Mouse (Mus musculus): ENCODE measurements around the gene Raver1.

The Raver1 gene

DNA sequence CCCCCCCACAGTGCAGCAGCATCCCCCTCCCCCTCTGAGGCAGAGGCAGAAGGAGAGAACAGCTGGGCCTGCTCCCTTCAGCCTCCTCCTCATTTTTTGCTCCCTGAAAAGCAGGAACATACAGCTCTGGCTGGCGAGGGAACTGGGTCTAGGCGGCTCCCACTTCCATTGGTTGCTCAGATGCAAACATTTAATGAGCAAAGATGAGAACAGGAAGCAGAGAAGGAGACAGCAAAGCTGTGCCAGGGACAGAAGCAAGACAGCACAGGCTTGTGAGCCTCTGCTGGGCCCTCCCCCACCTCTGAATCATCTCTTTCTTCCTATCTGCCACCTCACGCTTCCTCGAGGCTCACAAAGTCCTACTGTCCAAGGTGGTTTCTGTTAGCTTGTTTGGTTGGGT is 50.5 kb downstream of the Raver1 start:
- DNase-seq (ENCODE audit: low spot score in 2 of 2), result no peak

DNA sequence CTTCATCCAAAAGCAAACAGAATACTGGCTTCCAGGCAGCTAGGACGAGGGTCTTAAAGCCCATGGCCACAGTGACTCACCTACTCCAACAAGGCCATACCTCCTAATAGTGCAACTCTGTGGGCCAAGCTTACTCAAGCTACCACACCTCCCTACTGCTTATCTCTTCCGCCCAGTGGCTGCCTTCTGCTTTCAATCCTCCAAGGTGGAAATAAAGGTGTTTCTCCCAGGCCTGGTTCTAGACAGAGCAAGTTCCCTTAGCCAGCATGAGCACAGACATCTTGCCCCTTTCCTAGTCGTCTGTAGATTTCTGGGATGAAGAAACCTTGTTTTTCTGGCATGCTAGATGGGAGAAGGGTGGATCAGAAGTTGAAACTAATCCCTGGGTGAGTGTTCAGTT is 52.0 kb downstream of the Raver1 start:
- no peak for DNase-seq (ENCODE audit: low spot score in 2 of 2)

DNA sequence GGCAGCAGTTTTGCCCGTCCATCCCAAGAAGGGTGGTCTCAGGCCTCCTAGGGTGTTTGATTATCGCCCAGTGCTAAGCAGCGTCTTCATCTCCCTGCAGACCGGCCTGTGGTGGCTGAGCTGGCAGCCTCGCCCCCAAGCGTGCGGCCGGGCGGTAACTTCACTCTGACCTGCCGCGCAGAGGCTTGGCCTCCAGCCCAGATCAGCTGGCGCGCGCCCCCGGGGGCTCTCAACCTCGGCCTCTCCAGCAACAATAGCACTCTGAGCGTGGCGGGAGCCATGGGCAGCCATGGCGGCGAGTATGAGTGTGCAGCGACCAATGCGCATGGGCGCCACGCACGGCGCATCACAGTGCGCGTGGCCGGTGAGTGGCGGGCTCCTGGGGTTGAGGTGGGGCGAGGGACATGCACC is 54.3 kb downstream of the Raver1 start:
- no peak for DNase-seq (ENCODE audit: low spot score in 2 of 2)

DNA sequence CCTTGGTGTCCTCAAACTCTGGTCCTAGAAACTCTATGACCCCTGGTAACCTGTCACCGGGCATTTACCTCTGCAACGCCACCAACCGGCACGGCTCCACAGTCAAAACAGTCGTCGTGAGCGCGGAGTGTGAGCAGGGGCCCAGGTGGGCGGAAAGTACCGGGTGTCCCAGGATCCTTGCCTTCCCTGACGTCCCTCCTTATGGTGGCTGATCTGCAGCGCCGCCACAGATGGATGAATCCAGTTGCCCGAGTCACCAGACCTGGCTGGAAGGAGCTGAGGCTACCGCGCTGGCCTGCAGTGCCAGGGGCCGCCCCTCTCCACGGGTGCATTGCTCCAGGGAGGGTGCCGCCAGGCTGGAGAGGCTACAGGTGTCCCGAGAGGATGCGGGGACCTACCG is 55.1 kb downstream of the Raver1 start:
- DNase-seq (ENCODE audit: low spot score in 2 of 2), result no peak

DNA sequence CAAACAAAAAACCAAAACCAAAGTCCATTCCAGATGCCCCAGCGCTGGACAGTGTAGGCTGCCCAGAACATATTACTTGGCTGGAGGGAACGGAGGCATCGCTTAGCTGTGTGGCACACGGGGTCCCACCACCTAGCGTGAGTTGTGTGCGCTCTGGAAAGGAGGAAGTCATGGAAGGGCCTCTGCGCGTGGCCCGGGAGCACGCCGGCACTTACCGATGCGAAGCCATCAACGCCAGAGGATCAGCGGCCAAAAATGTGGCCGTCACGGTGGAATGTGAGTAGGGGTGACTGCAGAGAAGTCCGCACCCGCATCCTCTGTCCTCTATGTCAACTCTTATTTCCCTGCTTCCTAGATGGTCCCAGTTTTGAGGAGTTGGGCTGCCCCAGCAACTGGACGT is 55.6 kb downstream of the Raver1 start:
- DNase-seq (ENCODE audit: low spot score in 2 of 2), result no peak

DNA sequence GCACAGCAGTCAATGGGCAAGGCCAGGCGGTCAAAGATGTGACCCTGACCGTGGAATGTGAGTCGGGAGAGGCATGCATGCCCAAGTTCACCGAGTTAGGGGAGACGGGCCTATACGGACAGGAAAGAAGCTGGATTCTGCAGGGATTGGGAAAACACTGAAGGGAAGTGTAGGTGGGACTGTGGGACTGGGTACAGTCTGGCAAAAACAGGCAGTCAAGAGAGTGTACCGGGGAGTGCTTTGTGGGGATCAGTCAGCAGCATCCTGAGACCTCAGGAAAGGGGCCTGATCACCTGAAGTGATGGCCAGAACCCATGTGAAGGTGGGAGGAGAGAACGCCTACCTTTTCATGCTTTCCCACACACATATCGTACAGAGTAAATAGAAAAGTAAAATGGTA is 56.2 kb downstream of the Raver1 start:
- no peak for DNase-seq (ENCODE audit: low spot score in 2 of 2)

DNA sequence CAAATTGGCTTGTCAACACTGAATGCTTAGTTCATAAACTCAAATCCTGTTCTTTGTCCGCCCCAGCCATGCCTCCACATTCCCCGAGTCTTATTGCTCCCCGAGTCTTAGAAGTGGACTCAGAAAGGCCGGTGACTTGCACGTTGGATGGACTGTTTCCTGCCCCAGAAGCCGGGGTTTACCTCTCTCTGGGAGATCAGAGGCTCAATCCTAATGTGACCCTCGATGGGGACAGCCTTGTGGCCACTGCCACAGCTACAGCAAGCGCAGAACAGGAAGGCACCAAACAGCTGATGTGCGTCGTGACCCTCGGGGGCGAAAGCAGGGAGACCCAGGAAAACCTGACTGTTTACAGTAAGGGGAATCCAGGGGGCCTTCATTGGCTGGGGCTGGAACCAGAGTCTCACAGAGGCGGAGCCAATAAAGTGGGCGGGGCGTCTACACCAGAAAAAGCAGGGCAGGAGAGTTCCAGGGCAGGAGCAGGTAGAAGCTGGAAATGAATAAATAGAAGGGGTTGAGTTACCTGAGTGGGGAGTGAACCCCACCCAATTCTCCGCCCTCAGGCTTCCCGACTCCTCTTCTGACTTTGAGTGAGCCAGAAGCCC is 57.2 kb downstream of the Raver1 start:
- DNase-seq (ENCODE audit: low spot score in 2 of 2), result no peak

DNA sequence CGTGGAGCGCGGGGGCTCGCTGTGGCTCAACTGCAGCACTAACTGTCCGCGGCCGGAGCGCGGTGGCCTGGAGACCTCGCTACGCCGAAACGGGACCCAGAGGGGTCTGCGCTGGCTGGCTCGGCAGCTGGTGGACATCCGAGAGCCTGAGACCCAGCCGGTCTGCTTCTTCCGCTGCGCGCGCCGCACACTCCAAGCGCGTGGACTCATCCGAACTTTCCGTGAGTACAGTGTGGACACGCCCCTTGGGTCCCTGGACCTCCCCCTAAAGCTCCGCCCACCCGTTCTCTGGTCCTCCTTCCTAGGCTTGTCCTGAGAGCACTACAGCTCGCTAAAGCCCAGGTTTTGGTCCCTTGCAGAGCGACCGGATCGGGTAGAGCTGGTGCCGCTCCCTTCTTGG is 58.7 kb downstream of the Raver1 start:
- peak; percentile 91 to 92 for DNase-seq (ENCODE audit: low spot score in 2 of 2)

DNA sequence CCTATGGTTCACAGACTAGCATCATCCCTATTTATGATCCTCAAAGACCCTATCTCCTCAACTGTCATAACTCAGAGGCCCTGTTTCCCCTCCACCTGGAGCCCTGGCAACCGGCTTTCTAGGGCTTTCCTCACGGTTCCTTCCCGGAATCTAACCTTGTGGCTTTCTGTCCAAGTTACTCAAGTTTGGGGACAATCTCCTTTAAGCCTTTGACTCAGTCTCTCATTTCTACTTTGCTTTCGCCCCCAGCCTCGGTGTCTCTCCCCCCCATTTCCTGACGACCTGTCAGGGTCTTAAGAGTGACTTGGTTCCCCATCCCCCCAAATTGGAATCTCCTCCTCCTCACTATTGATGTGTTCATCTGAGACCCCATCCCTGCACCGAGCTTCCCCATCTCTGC is 59.3 kb downstream of the Raver1 start:
- DNase-seq (ENCODE audit: low spot score in 2 of 2), result no peak

DNA sequence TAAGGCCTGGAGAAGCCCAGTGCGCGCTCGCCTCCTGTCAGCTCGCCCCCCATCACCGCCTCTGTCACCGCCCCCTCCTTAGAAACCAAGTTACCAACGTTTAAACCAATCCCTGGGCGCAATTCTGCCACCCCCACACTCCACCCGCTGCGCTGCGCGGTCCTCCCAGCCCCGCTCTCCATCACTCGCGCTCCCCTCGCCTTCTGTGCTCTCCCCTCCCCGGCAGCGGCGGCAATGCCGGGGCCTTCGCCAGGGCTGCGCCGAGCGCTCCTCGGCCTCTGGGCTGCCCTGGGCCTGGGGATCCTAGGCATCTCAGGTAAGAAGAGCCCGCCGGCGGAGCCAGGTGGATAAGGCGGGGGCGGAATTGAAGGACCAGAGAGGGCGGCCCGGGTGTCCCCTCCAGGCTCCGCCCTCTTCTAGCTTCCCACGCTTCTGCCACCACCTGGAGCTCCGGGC is 59.9 kb downstream of the Raver1 start, which contains the start of gene Icam5:
TSS of gene Icam5 (plus strand) at position 178 of the 456 bp plus-strand sequence.
- DNase-seq (ENCODE audit: low spot score in 2 of 2), result peak in 1 of 2 experiments; percentile 55

DNA sequence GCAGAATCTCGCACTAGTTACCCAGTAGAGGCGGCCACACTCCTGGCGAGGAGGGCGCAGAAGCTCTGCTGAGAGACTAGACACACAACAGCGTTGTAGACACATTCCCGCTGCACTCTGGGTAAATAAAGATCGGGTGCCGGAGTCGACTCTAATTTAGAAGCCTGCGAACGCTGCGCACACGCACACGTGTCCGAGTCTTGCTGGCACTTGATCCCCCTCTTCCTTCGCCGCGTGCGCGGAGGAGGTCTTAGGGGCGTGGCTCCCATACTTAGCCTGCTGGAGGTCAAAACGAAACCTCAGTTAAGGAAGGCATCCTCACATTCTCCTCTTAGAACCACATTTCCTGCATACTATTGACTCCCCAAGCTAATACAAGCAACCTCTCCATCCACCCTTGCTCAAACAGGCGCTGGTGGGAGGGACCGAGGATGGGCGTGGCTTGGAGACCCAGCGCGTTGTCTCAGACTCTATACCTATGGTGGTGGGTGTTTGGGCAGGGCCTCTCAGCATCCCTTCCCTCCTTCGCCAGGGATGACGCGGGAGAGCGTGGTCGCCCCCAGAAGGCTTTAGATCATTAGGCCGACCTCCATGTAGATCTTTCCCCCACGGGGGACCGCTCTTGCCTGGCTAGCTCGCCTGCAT is 60.4 kb downstream of the Raver1 start:
- peak in 1 of 2 experiments; percentile 65 for DNase-seq (ENCODE audit: low spot score in 2 of 2)

DNA sequence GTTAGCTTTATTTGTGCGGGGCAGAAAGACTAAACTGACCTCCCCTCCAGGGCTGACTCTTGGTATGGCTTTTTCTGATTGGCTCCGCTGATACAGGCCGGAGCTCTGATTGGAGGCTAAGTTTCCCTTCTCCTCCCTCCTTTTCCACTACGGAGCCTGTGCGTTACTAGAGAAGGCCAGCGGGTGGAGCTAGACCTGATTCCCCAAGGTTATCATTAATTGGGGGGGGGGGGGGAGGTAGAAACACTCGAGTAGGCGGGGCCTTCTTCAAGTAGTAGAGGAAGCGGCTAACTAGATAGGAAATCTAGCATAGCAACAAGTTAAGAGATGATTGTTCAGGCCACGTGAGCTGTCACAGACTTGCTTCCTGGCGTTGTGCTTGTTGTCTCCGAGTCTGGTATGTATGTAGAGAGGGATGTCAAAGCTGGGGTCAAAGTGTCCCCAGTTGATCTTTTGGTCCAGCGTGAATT is 61.0 kb downstream of the Raver1 start:
- DNase-seq (ENCODE audit: low spot score in 2 of 2), result peak; percentile 92 to 93

DNA sequence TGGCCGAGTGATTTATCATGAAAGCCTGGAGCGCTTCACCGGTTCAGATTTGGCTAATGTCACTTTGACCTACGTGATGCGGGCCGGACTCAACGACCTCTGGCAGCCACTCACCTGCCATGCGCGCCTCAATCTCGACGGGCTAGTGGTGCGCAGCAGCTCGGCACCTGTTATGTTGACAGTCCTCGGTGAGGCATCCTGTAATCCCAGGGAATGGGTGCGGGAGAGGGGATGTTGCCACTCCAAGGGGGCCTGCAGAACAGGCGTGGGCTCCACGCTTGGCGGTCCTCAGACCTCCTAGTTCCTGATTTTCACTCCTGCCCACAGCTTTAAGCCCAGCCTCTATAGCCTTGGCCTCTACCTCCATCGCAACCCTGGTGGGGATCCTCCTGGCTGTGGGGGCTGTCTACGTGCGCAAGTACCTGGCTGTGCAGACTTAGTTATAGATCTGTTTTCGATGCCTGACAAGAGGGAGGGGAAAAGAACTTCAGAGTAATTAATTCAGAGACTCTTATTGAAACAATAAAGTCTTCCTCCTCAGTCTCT is 61.7 kb downstream of the Raver1 start:
- DNase-seq (ENCODE audit: low spot score in 2 of 2), result peak; percentile 44 to 80

DNA sequence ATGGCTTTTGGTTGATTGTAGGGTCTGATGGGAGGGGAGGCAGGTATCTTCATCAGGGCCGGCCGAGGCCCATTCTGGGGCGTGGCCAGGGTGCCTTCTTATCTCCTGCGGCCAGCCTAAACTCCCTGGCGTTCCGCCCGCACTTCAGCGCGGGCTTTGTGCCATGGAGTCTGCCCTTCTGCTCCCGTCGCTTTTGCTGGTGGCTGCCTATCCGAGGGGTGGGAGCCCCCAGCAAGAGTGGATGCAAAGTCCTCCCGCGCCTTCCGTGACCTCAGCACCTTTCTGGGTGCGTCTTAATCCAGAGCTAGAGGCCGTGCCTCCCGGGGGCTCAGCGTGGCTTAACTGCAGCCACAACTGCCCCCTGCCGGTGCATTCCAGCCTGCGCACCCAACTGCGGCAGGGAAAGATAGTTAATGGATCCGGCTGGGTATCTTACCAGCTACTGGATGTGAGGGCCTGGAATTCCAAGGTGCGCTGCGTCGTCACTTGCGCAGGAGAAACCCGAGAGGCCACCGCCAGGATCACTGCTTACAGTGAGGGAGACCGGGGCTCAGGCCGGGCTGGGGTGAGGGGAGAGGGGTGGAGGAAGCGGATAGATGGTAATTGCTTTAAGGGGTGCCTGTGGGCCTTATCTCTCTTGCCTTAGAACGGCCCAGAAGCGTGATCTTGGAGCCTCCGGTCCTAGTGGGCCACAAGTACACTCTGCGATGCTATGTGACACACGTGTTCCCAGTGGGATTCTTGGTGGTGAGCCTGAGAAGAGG is 62.3 kb downstream of the Raver1 start, which contains the start of gene Icam4:
TSS of gene Icam4 (plus strand) at position 83 of the 764 bp plus-strand sequence.
- peak; percentile 89 to 95 for DNase-seq (ENCODE audit: low spot score in 2 of 2)

DNA sequence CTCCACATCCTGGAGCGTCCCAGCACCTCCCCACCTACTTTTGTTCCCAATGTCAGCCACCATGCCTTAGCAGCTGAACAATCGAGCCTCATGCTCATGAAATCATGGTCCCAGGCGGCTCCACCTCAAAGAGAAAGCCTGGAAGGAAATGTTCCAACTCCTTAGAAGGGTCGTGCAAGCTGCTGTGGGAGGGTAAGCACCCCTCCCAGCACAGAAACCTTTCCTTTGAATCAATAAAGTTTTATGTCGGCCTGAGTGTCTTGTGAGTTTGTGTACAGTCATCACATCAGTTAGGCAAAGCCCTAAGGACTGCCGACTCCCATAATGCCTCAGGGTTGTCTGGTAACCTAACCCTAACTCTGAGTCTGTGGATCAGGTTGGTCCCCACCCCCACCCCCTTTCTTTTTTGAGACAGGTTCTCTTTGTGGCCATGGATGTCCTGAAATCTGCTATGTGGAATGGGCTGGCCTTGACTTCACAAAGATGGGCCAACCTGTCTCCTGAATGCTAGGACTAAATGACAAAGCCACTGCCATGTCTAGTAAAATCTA is 63.2 kb downstream of the Raver1 start:
- no peak for DNase-seq (ENCODE audit: low spot score in 2 of 2)

DNA sequence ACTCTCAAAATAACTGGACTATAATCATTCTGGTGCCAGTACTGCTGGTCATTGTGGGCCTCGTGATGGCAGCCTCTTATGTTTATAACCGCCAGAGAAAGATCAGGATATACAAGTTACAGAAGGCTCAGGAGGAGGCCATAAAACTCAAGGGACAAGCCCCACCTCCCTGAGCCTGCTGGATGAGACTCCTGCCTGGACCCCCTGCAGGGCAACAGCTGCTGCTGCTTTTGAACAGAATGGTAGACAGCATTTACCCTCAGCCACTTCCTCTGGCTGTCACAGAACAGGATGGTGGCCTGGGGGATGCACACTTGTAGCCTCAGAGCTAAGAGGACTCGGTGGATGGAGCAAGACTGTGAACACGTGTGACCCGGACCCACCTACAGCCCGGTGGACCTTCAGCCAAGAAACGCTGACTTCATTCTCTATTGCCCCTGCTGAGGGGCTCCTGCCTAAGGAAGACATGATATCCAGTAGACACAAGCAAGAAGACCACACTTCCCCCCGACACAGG is 64.0 kb downstream of the Raver1 start:
- no peak for DNase-seq (ENCODE audit: low spot score in 2 of 2)

DNA sequence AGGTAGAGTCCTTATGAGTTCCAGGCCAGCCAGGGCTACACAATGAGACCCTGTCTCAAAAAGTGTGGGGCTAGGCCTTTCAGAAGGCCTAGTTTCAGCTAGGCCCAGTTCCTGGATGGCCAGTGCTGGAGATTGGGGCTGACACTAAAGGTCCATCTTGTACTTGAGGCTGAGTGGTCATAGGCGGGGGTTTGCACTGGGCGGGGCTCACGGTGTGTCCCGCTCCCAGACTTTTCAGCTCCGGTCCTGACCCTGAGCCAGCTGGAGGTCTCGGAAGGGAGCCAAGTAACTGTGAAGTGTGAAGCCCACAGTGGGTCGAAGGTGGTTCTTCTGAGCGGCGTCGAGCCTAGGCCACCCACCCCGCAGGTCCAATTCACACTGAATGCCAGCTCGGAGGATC is 65.0 kb downstream of the Raver1 start:
- no peak for DNase-seq (ENCODE audit: low spot score in 2 of 2)

DNA sequence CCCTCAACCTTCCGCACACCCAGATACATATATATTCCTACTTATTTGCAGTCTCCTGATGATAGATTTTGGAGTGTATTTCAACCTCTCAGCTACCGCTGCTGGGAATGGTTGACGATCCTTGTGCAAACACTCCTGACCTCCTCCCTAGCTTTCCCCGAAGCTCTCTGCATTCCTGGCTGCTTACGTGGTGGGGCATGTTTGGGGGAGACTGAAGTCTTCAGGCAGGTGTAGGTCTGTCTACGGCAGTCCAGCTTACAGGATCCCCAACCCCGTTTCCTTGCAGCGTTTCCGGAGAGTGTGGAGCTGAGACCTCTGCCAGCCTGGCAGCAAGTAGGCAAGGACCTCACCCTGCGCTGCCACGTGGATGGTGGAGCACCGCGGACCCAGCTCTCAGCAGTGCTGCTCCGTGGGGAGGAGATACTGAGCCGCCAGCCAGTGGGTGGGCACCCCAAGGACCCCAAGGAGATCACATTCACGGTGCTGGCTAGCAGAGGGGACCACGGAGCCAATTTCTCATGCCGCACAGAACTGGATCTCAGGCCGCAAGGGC is 66.5 kb downstream of the Raver1 start:
- no peak for DNase-seq (ENCODE audit: low spot score in 2 of 2)

All from spleen, postnatal 4 days (tissue).